Mouse (Mus musculus): Measurements from ENCODE around the gene Dbr1. TPM values are rescaled to one million over a fixed set of nuclear protein-coding genes. Genes with fewer than 3 reads are reported as not detected.

Gene Dbr1
- total and polyA plus RNA-seq, 3 experiments, result 51.6 to 53.7 TPM; not detected in 1

- Histone ChIP-seq H3K27me3 (ENCODE audit: control insufficient read depth in 1 of 2, insufficient read depth in 2 of 2, low read length in 2 of 2) (no peaks in the 10 kb centered on the region), H3K4me3 (ENCODE audit: control insufficient read depth in 1 of 2, insufficient read depth in 1 of 2, low read depth in 2 of 2, low read length in 2 of 2) (no peak overlapping the region), H3K9ac (ENCODE audit: control insufficient read depth, low read depth, low read length, poor library complexity, severe bottlenecking) (no peak overlapping the region), H3K27ac (ENCODE audit: control insufficient read depth, low read depth, low read length) (no peak overlapping the region), H3K79me2 (ENCODE audit: control insufficient read depth, insufficient read depth, low read length, poor library complexity) (no peaks in the 10 kb centered on the region), H3K9me3 (replicated peaks; ENCODE audit: insufficient read depth, low read length) (no peaks in the 10 kb centered on the region), H3K4me1 (ENCODE audit: control insufficient read depth in 1 of 2, insufficient read depth in 2 of 2, low read length in 2 of 2) (no peaks in the 10 kb centered on the region), H3K36me3 (ENCODE audit: control insufficient read depth in 1 of 2, insufficient read depth in 2 of 2, low read length in 2 of 2) (no peaks in the 10 kb centered on the region)
- DNase-seq (ENCODE audit: low read depth, low spot score), result no peak
- TF ChIP-seq KAT2A (conservative IDR thresholded peaks at IDR 0.05; ENCODE audit: low read depth, low read length), result no peak
- no peak for TF ChIP-seq RAD21 (IDR thresholded peaks at IDR 0.05; ENCODE audit: low read depth, low read length)
- no peak for TF ChIP-seq POLR2AphosphoS5 (IDR thresholded peaks at IDR 0.05; ENCODE audit: borderline replicate concordance, low read depth, low read length)
- TF ChIP-seq TBP (IDR thresholded peaks at IDR 0.05; ENCODE audit: low read depth, low read length), result no peak
- no peak for TF ChIP-seq BHLHE40 (IDR thresholded peaks at IDR 0.05; ENCODE audit: borderline replicate concordance, low read depth, low read length)
- TF ChIP-seq USF1 (IDR thresholded peaks at IDR 0.05; ENCODE audit: low read depth, low read length), result no peak
- TF ChIP-seq ETS1 (IDR thresholded peaks at IDR 0.05; ENCODE audit: low read depth, low read length), result no peak
- no peak for TF ChIP-seq NRF1 (IDR thresholded peaks at IDR 0.05; ENCODE audit: insufficient read depth, low read depth, low read length, poor library complexity, severe bottlenecking)
- no peak for TF ChIP-seq ZNF384 (IDR thresholded peaks at IDR 0.05; ENCODE audit: low read depth, low read length)
- TF ChIP-seq SMC3 (IDR thresholded peaks at IDR 0.05; ENCODE audit: low read depth, low read length), result no peak
- no peak for TF ChIP-seq MAFK (IDR thresholded peaks at IDR 0.05; ENCODE audit: borderline replicate concordance, low read depth, low read length)
- no peak for TF ChIP-seq RCOR1 (IDR thresholded peaks at IDR 0.05; ENCODE audit: low read depth, low read length)
- no peak for TF ChIP-seq MXI1 (IDR thresholded peaks at IDR 0.05; ENCODE audit: low read depth, low read length)
- no peak for TF ChIP-seq HCFC1 (IDR thresholded peaks at IDR 0.05; ENCODE audit: low read depth, low read length)
- TF ChIP-seq CHD2 (IDR thresholded peaks at IDR 0.05; ENCODE audit: low read length), result no peak
- TF ChIP-seq MAZ (IDR thresholded peaks at IDR 0.05; ENCODE audit: low read depth, low read length), result no peak
Measured at GRCm38 (mm10) chr9:99624117-99624516, 48.5 kb downstream of the Dbr1 start.

DNA sequence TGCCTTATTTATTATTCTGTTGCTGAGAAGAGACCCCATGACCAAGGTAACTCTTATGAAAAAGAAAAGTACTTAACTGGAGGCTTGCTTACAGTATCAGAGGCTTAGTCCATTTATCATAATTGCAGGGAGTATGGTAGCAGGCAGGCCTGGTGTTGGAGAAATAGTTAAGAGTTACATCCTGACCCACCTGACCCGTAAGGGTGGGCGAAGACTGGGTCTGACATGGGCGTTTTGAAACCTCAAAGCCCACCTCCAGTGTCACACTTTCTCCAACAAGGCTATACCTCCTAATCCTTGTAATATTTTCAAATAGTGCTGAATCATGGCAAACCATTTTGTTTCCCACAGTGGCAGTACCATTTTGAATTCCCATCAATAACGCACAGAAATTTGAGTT is 53.0 kb downstream of the Dbr1 start:
- DNase-seq (ENCODE audit: low read depth, low spot score), result no peak
- Histone ChIP-seq H3K79me2 (ENCODE audit: control insufficient read depth, insufficient read depth, low read length, poor library complexity) (no peaks in the 10 kb centered on the region), H3K9ac (ENCODE audit: control insufficient read depth, low read depth, low read length, poor library complexity, severe bottlenecking) (no peak overlapping the region), H3K36me3 (ENCODE audit: control insufficient read depth in 1 of 2, insufficient read depth in 2 of 2, low read length in 2 of 2) (no peaks in the 10 kb centered on the region), H3K27me3 (ENCODE audit: control insufficient read depth in 1 of 2, insufficient read depth in 2 of 2, low read length in 2 of 2) (no peaks in the 10 kb centered on the region; a peak in 1 of 4 replicates), H3K4me1 (ENCODE audit: control insufficient read depth in 1 of 2, insufficient read depth in 2 of 2, low read length in 2 of 2) (no peaks in the 10 kb centered on the region), H3K27ac (ENCODE audit: control insufficient read depth, low read depth, low read length) (no peak overlapping the region), H3K4me3 (ENCODE audit: control insufficient read depth in 1 of 2, insufficient read depth in 1 of 2, low read depth in 2 of 2, low read length in 2 of 2) (no peak overlapping the region), H3K9me3 (replicated peaks; ENCODE audit: insufficient read depth, low read length) (no peaks in the 10 kb centered on the region)
- no peak for TF ChIP-seq MYC (IDR thresholded peaks at IDR 0.05; ENCODE audit: low read depth, low read length)
- no peak for TF ChIP-seq TAL1 (IDR thresholded peaks at IDR 0.05; ENCODE audit: low read length)
- no peak for TF ChIP-seq MAZ (IDR thresholded peaks at IDR 0.05; ENCODE audit: low read depth, low read length)

Measured in MEL (cell line).